Mouse (Mus musculus) gastrocnemius, postnatal 36 days (tissue): ENCODE measurements around the gene Neb. TPM values are rescaled to one million over a fixed set of nuclear protein-coding genes. Genes with fewer than 3 reads are reported as not detected.
A peak's percentile ranks its signal among the peaks of the same experiment; 100 is the strongest.

ENCODE experiments used
- DNase-seq, 2 experiments: peaks; one replicate each; pipeline ENCODE4 v3.0.0; 2022
- intact Hi-C: fragments of 180-260 bp; cut with DNase I; formaldehyde crosslinking; loops from one replicate; pipeline ENCODE4 v1.15.1; 2025
- long read RNA-seq, 2 experiments: library from polyadenylated mRNA; stranded (forward); transcript quantifications; one replicate each; pipeline ENCODE4 v2.0.0; 2021
- total RNA-seq, 2 experiments: library from RNA; stranded (reverse); gene quantifications; 2 replicates each; pipeline ENCODE4 v1.2.3; 2021

The Neb gene
- 1,000 to 10,000 TPM; 5,410 to 6,385 TPM for total RNA-seq
- long read RNA-seq, experiment 1, partial matches to known transcripts, result 142 of 238 reads
- long read RNA-seq, experiment 1, other reads (novel, unspliced or antisense), result 92 of 238 reads
- long read RNA-seq, experiment 2, transcript Neb-204 (10 exons, 1,000 nt), result major isoform, 6 of 264 reads
- long read RNA-seq, experiment 2, partial matches to known transcripts, result 167 of 264 reads
- long read RNA-seq, experiment 2, other reads (novel, unspliced or antisense), result 91 of 264 reads

GRCm38 (mm10) chr2:52378448-52378804 is at the start of gene Neb:
Neb (minus strand) TSS chr2:52378474.
- no peak for DNase-seq
- intact Hi-C loops, result no loop called here

DNA sequence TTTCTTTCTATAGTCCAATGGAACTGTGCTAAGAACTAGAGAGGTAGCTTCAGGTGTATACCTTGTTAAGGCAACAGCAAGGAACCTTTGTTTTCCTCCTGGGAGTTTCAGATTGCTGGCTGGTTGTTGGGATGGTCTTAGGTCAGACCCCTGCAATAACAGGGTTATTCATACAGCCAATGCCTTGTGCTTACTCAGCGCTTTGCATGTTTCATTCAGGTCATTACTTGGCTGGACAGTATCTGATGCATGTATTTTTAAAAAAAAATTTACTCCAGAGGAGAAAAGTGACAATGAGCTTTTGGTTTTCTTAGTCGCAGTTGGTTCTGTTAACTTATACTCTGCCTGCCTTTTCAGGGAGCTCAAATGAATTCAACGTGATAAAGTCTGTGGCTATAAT is 49.1 kb upstream of the Neb start:
- intact Hi-C loops, result loop anchor here (5.0 kb wide), 1 partner anchor 70 kb away; no protein-coding TSS in a partner anchor
- no peak for DNase-seq

DNA sequence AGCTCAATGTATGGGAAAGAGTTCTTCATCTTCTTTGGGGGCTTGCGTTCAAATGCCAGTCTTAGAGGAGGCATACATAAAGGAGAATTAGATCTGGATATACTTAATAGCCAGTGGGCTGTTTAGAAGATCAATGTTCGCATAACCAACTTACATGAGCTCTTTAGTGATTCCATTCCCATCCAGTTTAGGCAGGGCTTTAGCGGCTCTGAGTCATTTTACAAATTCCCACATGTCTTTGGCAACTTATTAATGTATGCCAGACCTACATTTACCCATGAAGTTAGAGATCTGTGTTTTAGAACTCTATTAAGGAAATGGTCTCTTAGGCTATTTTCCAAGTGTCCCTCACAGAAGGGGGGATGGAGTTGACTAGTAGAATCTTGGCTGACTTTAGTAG is 47.8 kb upstream of the Neb start:
- DNase-seq, result no peak
- intact Hi-C loops, result loop anchor here (5.0 kb wide), 1 partner anchor 71 kb away; no protein-coding TSS in a partner anchor

DNA sequence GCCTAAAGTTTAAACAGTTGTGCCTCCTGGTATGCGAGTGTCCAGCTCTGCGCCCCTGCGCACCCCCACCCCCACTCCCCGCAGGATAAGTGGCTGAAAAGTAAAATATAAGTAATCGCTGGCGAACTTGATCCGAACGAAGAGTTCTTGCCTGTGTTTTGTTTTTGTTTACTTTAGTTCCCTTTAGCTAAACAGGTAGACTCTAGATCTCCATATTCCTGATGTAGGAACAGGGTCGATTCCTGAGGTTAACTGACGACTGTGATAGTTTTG is 47.2 kb upstream of the Neb start:
- intact Hi-C loops, result loop anchor here (5.0 kb wide), 1 partner anchor 72 kb away; no protein-coding TSS in a partner anchor
- no peak for DNase-seq

GRCm38 (mm10) chr2:52424747-52425522 is 46.7 kb upstream of the Neb start, which contains the start of gene Arl5a:
Arl5a (minus strand) TSS chr2:52424901.
- DNase-seq, result peak; percentile 94 to 96
- intact Hi-C loops, result loop anchor here (5.0 kb wide), 2 partner anchors 72 to 162 kb away; no protein-coding TSS in a partner anchor

DNA sequence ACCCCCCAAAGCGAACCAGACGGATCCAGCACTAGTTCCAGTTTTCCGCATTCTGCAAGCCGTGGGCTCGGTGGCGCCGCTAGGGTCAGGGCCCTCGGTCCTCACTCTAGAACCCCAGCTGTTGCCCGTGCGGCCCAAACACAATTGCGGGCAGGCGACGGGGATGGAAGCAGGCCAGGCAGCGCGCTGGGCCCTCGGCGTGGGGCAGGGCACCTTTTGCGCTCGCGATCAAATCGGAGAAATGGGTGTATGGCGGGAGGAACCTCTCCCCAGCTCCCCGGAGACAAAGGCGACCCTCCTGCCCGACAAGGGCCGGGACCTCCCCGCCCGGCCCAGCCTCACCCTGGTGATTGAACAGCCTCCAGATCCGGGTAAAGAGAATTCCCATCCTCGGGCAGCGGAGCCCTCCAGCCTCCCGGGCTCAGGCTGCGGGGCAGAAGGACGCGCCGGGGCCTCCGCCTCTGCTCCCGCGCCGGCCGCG is 46.0 kb upstream of the Neb start:
- intact Hi-C loops, result loop anchor here (5.0 kb wide), 1 partner anchor 163 kb away; no protein-coding TSS in a partner anchor
- DNase-seq, result peak in 1 of 2 experiments; percentile 35

DNA sequence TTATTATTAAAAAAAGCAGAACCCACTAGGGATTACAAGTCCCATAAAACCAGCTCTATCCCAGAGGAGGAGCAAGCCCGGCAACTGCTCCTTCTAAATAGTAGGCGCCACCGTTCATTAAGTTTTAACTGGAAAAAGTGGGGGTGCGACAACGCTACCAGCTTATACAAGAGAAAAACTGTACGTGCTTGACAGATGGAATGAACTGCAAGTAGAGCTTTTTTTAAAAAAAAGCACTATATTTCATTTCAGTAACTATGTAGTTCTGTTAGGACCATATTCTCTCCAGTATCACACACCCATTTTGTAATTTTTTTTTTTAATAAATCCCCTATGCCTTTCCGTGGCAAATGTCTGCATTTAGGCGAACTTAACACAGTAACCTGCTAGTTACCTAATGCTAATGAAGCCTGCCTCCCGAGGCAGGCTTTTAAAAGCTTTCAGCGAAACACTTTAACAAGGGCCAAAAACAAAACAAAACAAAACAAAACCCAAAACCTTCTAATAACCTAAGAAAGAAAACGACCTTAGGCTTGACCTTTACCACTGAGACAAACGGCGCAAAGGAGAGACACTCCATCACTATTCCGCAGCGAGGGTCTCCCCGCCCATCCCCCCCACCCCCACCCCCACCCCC is 45.5 kb upstream of the Neb start:
- no peak for DNase-seq
- intact Hi-C loops, result loop anchor here (5.0 kb wide), 1 partner anchor 164 kb away; no protein-coding TSS in a partner anchor

DNA sequence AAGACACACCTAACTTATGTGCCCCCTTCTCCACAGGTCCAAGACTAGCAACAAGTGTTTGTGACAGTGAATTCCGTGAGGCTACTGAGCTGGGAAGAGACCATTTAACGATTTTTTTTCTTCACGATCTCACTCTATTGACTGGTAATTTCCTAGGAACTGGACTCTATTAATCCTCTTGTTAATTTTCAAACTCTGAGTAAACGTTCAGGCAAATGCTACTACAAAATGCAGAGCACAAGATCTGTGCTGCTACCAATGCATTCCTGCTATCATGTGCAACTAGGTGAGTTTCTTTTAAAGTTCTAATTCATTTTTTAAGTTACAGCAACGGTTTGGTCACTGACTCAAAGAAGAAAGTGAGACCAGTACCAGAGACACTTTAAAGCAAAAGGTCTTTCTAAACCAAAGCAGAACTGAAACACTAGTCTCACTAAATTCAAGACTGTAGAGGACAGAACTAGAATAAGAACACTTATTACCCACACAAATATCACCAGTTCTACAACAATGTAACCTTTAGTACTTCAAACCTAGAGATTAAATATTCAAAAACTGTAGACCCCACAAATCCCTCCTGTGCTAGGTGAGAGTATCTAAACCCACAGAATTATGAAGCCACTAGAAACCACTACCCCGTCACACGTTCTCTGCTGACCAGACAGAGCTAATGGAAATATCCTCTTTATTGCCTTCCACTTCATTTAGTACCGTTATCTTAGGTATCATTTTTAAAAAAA is 44.8 kb upstream of the Neb start:
- intact Hi-C loops, result loop anchor here (5.0 kb wide), 1 partner anchor 164 kb away; no protein-coding TSS in a partner anchor

DNA sequence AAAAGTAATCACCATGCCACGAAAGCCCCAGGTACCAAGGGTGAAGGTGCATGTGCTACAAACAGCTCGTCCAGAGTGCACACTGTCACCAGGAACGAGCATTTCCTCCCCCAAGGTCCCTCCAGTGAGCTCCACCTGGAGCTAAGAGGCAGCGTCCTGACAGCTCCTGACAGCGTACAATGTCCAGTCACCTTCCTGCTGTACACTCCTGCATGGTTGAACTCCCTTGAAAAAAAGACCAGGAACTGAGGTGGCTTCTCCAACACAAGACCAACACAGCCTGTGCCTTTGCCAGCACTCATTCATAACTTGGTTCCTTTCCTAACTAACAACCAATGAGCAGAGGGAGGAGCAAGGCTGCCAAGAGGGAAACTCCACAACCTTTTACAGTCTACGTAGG is 42.9 kb upstream of the Neb start:
- DNase-seq, result no peak
- intact Hi-C loops, result loop anchor here (5.0 kb wide), 1 partner anchor 166 kb away; no protein-coding TSS in a partner anchor

More for the DNA sequence above, 44.8 kb upstream of the Neb start:
- no peak for DNase-seq

DNA sequence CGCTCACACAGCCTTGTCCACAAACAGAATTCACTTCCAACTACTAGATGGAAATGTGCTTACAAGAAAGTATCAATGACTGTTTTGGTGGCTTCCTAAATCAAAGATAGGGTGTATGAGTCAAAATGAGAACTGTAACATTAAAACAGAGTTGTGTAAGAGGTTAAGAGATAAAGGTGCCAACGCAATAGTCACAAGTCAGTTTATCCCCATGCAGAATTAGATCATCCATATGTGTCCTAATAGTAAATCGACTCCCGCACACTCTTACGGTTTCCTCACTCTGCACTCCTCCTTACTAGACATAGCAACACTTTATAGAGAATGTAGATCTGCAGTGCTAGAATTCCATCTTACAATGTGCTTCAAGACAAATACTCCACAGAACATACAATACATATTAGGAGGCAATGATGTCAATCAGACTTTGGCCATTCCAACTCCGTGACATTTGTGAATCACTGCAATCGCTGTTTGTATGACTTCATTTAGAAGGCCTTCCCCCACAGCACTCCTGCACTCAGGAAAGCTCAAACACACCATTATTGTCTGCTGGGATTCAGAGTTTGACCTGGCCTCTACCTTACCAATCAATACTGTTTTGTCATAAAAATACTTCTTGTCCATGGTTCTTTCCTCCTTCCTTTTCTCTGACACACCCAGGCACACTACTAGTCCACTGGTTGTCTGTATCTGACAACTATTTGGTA is 41.9 kb upstream of the Neb start:
- intact Hi-C loops, result loop anchor here (5.0 kb wide), 1 partner anchor 167 kb away; no protein-coding TSS in a partner anchor
- no peak for DNase-seq

DNA sequence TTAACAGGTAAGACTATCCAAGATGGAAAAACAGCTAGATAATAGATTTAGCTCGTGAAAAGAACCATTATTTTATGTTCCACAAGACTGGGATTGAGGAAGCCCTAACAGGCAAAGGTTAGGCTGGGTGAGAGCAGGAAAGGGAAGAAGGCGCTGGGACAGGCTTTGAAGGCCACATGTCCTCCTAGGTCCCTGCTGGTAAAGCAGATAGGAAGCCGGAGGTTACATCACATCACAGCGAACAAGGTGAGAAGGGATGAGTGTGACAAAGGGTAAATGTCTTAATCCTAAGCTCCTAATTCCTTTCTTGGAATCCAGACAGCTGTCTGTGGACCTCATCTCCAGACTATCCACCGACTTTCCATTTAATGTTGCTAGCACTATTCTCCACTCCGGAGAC is 41.0 kb upstream of the Neb start:
- intact Hi-C loops, result no loop called here

DNA sequence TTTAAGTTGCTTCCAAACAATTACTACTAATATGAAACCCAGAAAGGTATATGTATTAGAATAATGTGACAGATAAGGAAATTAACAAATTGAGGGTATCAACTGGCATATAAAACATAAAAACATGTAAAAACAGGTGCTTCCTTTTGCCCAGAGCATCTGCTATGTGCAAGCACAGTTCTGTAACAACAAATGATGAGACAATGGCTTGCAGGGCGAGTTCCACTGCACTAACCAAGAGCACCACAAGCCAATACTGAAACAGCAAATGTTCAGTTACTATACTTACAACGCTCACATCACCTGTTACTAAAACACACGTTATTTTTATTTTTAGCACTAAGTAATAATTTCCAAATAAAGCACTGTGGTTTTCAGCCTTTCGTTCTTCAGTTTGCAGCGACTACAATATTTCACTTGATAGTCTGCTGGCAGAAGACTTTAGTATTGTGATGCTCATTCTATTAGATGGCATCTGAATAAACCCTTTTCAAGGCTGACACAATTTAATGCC is 34.3 kb upstream of the Neb start:
- intact Hi-C loops, result no loop called here
- no peak for DNase-seq

More for the DNA sequence above, 41.0 kb upstream of the Neb start:
- DNase-seq, result no peak

- intact Hi-C loops, result no loop called here
- no peak for DNase-seq
Observed at GRCm38 (mm10) chr2:52406480-52406879, 28.2 kb upstream of the Neb start.

DNA sequence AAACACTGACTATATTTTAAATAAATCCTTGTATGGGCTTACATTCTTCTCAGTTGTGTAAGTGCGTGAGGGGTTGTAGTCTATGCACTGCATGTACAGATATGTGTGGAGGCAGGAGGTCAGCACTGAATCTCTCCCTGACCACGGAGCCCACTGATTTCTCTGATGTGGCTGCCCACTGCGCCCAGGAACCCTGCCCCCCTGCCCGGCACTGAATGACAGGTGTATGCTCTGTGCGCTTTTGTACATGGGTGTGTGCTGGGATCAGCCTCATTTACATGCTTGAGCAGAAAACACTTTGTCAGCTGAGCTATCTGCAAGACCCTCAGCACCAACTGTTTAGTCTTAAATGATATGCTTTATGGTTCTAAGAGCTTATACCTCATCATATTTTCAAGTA is 27.0 kb upstream of the Neb start:
- intact Hi-C loops, result no loop called here
- DNase-seq, result no peak

GRCm38 (mm10) chr2:52394529-52394928 is 16.3 kb upstream of the Neb start:
- DNase-seq, result no peak
- intact Hi-C loops, result no loop called here

- intact Hi-C loops, result no loop called here
- peak in 1 of 2 experiments; percentile 12 for DNase-seq
Observed at GRCm38 (mm10) chr2:52390415-52390975, 12.2 kb upstream of the Neb start.

GRCm38 (mm10) chr2:52389975-52390374 is 11.7 kb upstream of the Neb start:
- no peak for DNase-seq
- intact Hi-C loops, result loop anchor here (5.0 kb wide), 1 partner anchor 63 kb away; no protein-coding TSS in a partner anchor

DNA sequence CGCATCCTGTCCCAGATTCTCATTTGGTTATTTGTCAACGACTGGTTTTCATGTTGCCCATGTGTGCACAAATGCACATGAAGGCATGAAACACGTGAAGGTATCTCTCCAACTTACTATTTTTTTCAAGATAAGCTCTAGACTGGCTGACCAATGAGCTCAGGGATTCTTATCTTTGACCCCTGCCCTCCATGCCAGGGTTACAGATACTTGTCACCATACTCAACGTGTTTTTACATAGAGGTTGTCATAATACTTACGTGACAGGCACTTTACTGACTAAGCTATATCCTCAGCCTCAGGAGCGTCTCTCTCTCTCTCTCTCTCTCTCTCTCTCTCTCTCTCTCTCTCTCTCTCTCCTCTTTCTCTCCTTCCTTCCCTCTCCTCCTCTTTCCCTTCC is 8.2 kb upstream of the Neb start:
- intact Hi-C loops, result loop anchor here (5.0 kb wide), 1 partner anchor 59 kb away; no protein-coding TSS in a partner anchor
- no peak for DNase-seq

DNA sequence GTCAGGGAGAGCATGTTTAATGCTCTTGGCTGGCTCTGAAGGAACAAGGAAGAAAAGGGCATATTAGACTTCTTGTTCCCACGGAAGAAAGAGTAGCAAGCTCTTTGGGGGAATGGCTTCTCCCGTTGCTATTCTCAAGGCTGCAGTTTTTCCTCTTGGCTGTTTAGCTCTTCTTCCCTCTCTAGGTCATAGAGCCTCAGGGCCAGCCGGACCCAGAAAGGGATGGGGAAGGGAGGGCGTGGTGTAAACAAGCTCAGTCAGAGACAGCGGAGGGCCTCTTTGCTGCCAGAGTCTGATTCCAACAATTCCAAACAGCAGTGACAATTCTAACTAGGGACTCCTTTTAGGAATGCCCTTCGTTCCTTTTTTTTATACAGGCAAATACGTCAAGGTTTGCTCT is 7.8 kb upstream of the Neb start:
- intact Hi-C loops, result loop anchor here (5.0 kb wide), 1 partner anchor 59 kb away; no protein-coding TSS in a partner anchor
- peak in 1 of 2 experiments; percentile 15 for DNase-seq
